Mouse (Mus musculus): ENCODE measurements around the gene Erbin. TPM values are rescaled to one million over a fixed set of nuclear protein-coding genes. Genes with fewer than 3 reads are reported as not detected.

The Erbin gene
- polyA plus RNA-seq, 1 experiment from 2014 or later: 18.7 TPM

GRCm38 (mm10) chr13:103924586-103924985 is 4.3 kb upstream of the Erbin start:
- ATAC-seq: no peak
- H3K9ac ChIP-seq: no peak overlapping the region
- no peak overlapping the region for H3K4me2 ChIP-seq (replicated peaks)
- no peaks in the 10 kb centered on the region for H3K9me3 ChIP-seq
- no peaks in the 10 kb centered on the region for H3K36me3 ChIP-seq
- WGBS: 62% methylated on average over 6 of the region's 6 CpGs
- no peak overlapping the region for H3K4me3 ChIP-seq (replicated peaks)
- peaks cover 5% of the 10 kb centered on the region; the same call in 1 of the 2 replicates for H3K4me1 ChIP-seq (replicated peaks)
- H3K27ac ChIP-seq: no peak overlapping the region
- H3K27me3 ChIP-seq (replicated peaks): no peaks in the 10 kb centered on the region

DNA sequence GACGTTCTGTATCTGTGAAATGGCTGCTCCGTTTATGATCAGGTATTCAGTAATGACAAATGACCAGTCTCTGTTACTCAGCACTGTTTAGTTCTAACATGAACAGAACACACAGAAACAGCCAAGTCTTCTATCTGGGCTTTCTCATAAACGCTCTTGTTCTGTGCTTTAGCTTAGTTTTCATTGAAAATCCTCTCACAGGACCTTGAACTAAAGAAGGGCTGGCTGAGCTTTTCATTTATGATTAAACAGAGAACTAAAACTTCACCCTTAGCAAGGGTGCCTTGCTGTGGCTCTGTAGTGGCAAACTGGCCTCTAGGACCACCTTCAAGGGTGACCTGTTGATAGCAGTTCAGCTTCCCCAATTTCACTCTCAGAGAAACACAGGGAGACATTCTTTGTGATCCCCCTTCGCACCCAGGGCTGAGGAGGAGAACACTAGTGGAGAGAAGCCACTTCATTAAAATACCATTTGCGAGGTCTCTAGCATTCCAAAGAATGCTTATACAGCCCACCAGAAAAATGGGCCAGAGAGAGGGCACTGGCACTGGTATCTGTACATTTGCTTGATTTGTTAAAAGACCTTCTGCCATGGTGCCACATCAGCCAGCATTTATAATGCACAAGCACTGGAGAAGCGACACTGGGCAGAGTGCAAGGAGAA is 3.2 kb upstream of the Erbin start:
- peaks cover 5% of the 10 kb centered on the region; the same call in 1 of the 2 replicates for H3K4me1 ChIP-seq (replicated peaks)
- H3K9ac ChIP-seq: no peak overlapping the region
- H3K27ac ChIP-seq: peak overlapping the region; percentile 44; the same call in 1 of the 2 replicates
- H3K4me2 ChIP-seq (replicated peaks): no peak overlapping the region
- H3K4me3 ChIP-seq (replicated peaks): no peak overlapping the region
- no peaks in the 10 kb centered on the region for H3K27me3 ChIP-seq (replicated peaks)
- H3K36me3 ChIP-seq: no peaks in the 10 kb centered on the region
- 54% methylated on average over 6 of the region's 6 CpGs for WGBS
- no peaks in the 10 kb centered on the region for H3K9me3 ChIP-seq
- ATAC-seq: no peak

DNA sequence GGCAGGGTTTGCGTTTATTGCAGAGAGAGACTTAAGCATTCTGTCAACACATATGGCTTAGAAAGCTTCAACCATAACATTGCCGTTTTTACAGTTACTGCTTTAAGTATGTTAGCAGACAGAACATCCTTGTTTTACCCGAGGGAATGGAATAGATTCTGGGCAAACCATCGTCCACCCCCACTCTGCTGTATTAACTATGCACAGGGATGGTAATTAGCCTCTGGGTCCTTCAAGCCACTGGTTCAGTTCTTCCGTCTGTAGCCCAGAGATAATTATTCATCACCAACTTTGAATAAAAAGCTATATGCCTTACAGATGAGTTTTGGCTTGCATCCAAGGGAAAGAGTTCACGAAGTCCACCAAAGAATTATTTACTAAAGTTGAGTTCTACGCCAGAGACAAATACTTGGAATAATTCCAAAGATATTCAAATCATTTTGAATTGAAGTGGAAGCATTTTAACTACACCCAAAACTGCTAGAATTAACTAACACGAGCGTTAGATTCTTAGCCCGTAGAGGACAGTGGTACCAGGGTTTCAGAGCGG is 1.6 kb upstream of the Erbin start:
- H3K27me3 ChIP-seq (replicated peaks): no peaks in the 10 kb centered on the region
- H3K4me3 ChIP-seq (replicated peaks): peak overlapping the region; percentile 86
- H3K9me3 ChIP-seq: no peaks in the 10 kb centered on the region
- peaks cover 5% of the 10 kb centered on the region; the same call in 1 of the 2 replicates for H3K4me1 ChIP-seq (replicated peaks)
- H3K4me2 ChIP-seq (replicated peaks): peak overlapping the region; percentile 89
- no peak for ATAC-seq
- H3K27ac ChIP-seq: peak overlapping the region; percentile 100
- H3K36me3 ChIP-seq: no peaks in the 10 kb centered on the region
- H3K9ac ChIP-seq: peak overlapping the region; percentile 98
- WGBS: 10% methylated on average over 11 of the region's 11 CpGs

- under 1% methylated on average over 83 of the region's 125 CpGs for WGBS
- Histone ChIP-seq H3K9ac (peak overlapping the region; percentile 98), H3K27me3 (replicated peaks) (no peaks in the 10 kb centered on the region), H3K4me3 (replicated peaks) (peak overlapping the region; percentile 86), H3K4me2 (replicated peaks) (peak overlapping the region; percentile 89), H3K4me1 (replicated peaks) (peaks cover 5% of the 10 kb centered on the region; the same call in 1 of the 2 replicates), H3K9me3 (no peaks in the 10 kb centered on the region), H3K36me3 (no peaks in the 10 kb centered on the region), H3K27ac (peak overlapping the region; percentile 100)
- peak; percentile 91 for ATAC-seq
These were observed 868 bp upstream of the Erbin start for GRCm38 (mm10) chr13:103920933-103921830.

DNA sequence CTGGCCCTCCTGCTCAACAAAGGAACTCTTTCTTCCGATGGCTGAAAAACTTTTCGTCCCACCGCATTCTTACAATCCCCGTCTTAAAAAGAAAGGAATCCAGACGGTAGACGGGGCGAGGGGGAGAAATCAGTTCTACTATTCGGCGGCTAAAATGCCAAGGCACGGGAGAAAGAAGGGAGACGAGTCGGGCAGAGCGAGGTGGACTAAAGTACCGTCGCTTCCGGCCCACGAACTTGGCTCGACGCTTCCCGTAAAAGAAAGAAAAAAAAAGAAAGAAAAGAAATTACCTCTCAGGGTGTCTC is 406 bp downstream of the Erbin start:
- WGBS: 1% methylated on average over 20 of the region's 20 CpGs
- no peaks in the 10 kb centered on the region for H3K27me3 ChIP-seq (replicated peaks)
- H3K36me3 ChIP-seq: no peaks in the 10 kb centered on the region
- ATAC-seq: no peak
- peaks cover 5% of the 10 kb centered on the region; the same call in 1 of the 2 replicates for H3K4me1 ChIP-seq (replicated peaks)
- H3K9me3 ChIP-seq: no peaks in the 10 kb centered on the region
- H3K9ac ChIP-seq: peak overlapping the region; percentile 98
- H3K4me2 ChIP-seq (replicated peaks): peak overlapping the region; percentile 89
- H3K27ac ChIP-seq: peak overlapping the region; percentile 100
- peak overlapping the region; percentile 86 for H3K4me3 ChIP-seq (replicated peaks)

DNA sequence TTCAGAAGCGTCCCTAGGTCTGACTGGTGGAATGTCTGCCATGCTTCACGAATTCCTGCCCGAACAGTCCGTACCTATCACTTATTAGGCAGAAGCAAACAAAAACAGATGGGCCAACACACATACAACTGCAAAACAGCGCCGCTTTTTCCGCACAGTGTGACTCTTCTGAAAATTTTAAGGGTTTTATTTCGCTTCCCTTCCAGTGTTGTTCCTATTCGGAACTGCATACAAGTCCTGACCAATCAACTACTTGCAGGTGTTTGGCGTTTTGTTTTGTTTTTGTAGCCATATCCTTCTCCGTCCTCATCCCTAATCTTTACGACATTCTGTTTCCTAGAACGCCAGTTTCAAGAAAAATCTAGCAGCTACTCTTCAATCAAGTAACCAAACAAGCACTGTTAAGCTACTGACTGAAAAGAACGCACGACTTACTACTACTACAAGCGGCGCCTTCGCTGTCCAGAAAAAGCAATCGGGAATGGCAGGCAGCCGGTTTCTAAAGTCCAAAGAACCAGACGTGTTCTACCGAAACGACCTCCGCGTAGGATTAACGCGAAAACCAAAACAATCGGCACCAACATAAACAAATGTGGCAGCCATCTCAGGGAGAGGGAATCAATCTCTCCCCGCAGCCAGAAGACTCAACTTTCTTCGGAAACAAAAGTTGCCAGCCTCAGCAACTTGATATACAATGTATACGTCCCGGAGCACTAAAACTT is 919 bp downstream of the Erbin start:
- H3K4me2 ChIP-seq (replicated peaks): peak overlapping the region; percentile 89
- H3K9ac ChIP-seq: peak overlapping the region; percentile 98
- H3K4me1 ChIP-seq (replicated peaks): peaks cover 5% of the 10 kb centered on the region; the same call in 1 of the 2 replicates
- no peaks in the 10 kb centered on the region for H3K9me3 ChIP-seq
- no peak for ATAC-seq
- under 1% methylated on average over 32 of the region's 32 CpGs for WGBS
- peak overlapping the region; percentile 100 for H3K27ac ChIP-seq
- no peaks in the 10 kb centered on the region for H3K36me3 ChIP-seq
- no peaks in the 10 kb centered on the region for H3K27me3 ChIP-seq (replicated peaks)
- H3K4me3 ChIP-seq (replicated peaks): peak overlapping the region; percentile 86

- Histone ChIP-seq H3K27ac (no peak overlapping the region), H3K4me3 (replicated peaks) (peak overlapping the region; percentile 86), H3K9ac (peak overlapping the region; percentile 98; the same call in 1 of the 2 replicates), H3K36me3 (no peaks in the 10 kb centered on the region), H3K9me3 (no peaks in the 10 kb centered on the region), H3K4me1 (replicated peaks) (peaks cover 5% of the 10 kb centered on the region; the same call in 1 of the 2 replicates), H3K27me3 (replicated peaks) (no peaks in the 10 kb centered on the region), H3K4me2 (replicated peaks) (peak overlapping the region; percentile 89)
- no peak for ATAC-seq
- 8% methylated on average over 3 of the region's 3 CpGs for WGBS
These were observed 1.9 kb downstream of the Erbin start for GRCm38 (mm10) chr13:103918432-103918831.

GRCm38 (mm10) chr13:103914114-103914736 is 6.1 kb downstream of the Erbin start:
- H3K27ac ChIP-seq: no peak overlapping the region
- H3K9me3 ChIP-seq: no peaks in the 10 kb centered on the region
- no peak overlapping the region for H3K9ac ChIP-seq
- WGBS: 71% methylated on average over 4 of the region's 4 CpGs
- H3K36me3 ChIP-seq: no peaks in the 10 kb centered on the region
- 0 out of 2 replicates have a peak, but pooled peaks cover 3% of the 10 kb centered on the region for H3K4me1 ChIP-seq (replicated peaks)
- no peak overlapping the region for H3K4me2 ChIP-seq (replicated peaks)
- no peak overlapping the region for H3K4me3 ChIP-seq (replicated peaks)
- no peaks in the 10 kb centered on the region for H3K27me3 ChIP-seq (replicated peaks)
- no peak for ATAC-seq

DNA sequence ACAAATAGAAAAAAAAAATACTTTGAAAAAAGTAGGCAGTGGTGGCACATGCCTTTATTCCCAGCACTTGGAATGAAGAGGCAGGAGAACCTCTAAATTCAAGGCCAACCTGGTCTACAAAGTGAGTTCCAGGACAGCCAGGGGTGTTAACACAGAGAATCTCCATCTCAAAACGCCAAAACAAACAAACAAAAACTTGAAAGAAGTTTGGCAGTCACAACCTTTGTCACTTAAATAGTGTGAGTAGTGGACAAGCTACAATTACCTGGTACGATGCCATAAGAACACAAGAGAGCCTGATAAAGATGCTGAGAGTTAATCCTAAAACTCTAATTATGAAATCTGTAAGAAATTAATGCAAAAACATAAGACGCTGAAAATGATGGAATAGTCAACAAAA is 8.0 kb downstream of the Erbin start:
- 76% methylated on average over 3 of the region's 3 CpGs for WGBS
- H3K4me3 ChIP-seq (replicated peaks): no peak overlapping the region
- no peaks in the 10 kb centered on the region for H3K9me3 ChIP-seq
- H3K27me3 ChIP-seq (replicated peaks): no peaks in the 10 kb centered on the region
- no peak overlapping the region for H3K4me2 ChIP-seq (replicated peaks)
- H3K36me3 ChIP-seq: no peaks in the 10 kb centered on the region
- no peak for ATAC-seq
- no peak overlapping the region for H3K27ac ChIP-seq
- 0 out of 2 replicates have a peak, but pooled peaks cover 3% of the 10 kb centered on the region for H3K4me1 ChIP-seq (replicated peaks)
- H3K9ac ChIP-seq: no peak overlapping the region

- Histone ChIP-seq H3K27ac (no peak overlapping the region), H3K4me3 (replicated peaks) (no peak overlapping the region), H3K9ac (no peak overlapping the region), H3K27me3 (replicated peaks) (no peaks in the 10 kb centered on the region), H3K4me2 (replicated peaks) (no peak overlapping the region), H3K4me1 (replicated peaks) (0 out of 2 replicates have a peak, but pooled peaks cover 3% of the 10 kb centered on the region), H3K9me3 (no peaks in the 10 kb centered on the region), H3K36me3 (no peaks in the 10 kb centered on the region)
- 85% methylated on average over 1 of the region's 1 CpGs for WGBS
- peak; percentile 76; the same call in 1 of the 2 replicates for ATAC-seq
These were observed 9.7 kb downstream of the Erbin start for GRCm38 (mm10) chr13:103910598-103910997.

- Histone ChIP-seq H3K4me2 (replicated peaks) (no peak overlapping the region), H3K9me3 (no peaks in the 10 kb centered on the region), H3K4me3 (replicated peaks) (no peak overlapping the region), H3K27me3 (replicated peaks) (no peaks in the 10 kb centered on the region), H3K4me1 (replicated peaks) (0 out of 2 replicates have a peak, but pooled peaks cover 3% of the 10 kb centered on the region), H3K36me3 (no peaks in the 10 kb centered on the region), H3K9ac (no peak overlapping the region), H3K27ac (no peak overlapping the region)
- ATAC-seq: peak; percentile 52; the same call in 1 of the 2 replicates
- 64% methylated on average over 3 of the region's 3 CpGs for WGBS
These were observed 10.4 kb downstream of the Erbin start for GRCm38 (mm10) chr13:103909894-103910293.
